Mouse (Mus musculus): ENCODE results near the gene Ankrd63.

- TF ChIP-seq CTCF (IDR thresholded peaks at IDR 0.05; ENCODE audit: borderline replicate concordance, insufficient read depth, low read length) (no peak), POLR2A (IDR thresholded peaks at IDR 0.05; ENCODE audit: low read depth, low read length) (no peak)
These were observed 12.9 kb upstream of the Ankrd63 start for GRCm38 (mm10) chr2:118716677-118717076.
